Mouse (Mus musculus): ENCODE measurements around the gene Ppfia4. TPM values are rescaled to one million over a fixed set of nuclear protein-coding genes. Genes with fewer than 3 reads are reported as not detected.

Ppfia4 gene
- total and polyA plus RNA-seq, 2 experiments = 0.46 to 1.4 TPM

- no peaks in the 10 kb centered on the region for H3K79me2 ChIP-seq (ENCODE audit: control insufficient read depth, insufficient read depth, low read length)
- TF ChIP-seq CTCF (IDR thresholded peaks at IDR 0.05; ENCODE audit: low read depth, low read length) (no peak), POLR2A (IDR thresholded peaks at IDR 0.05; ENCODE audit: extremely low read depth, insufficient read depth, low read length) (no peak)
- no peaks in the 10 kb centered on the region for H3K36me3 ChIP-seq (ENCODE audit: control insufficient read depth, insufficient read depth, low read length)
- peak; percentile 44 for DNase-seq (ENCODE audit: extremely low read depth, low read depth, low spot score)
- no peak overlapping the region for H3K9ac ChIP-seq (ENCODE audit: low read depth, low read length)
- no peak overlapping the region for H3K4me3 ChIP-seq (ENCODE audit: insufficient read depth, low read depth, low read length)
- H3K27me3 ChIP-seq (ENCODE audit: control insufficient read depth, insufficient read depth, low read length) = peaks cover 13% of the 10 kb centered on the region
- 50% methylated on average over 8 of the region's 8 CpGs for WGBS
- H3K27ac ChIP-seq (replicated peaks; ENCODE audit: insufficient read depth, low read depth, low read length) = peak overlapping the region; percentile 38; the same call in 1 of the 2 replicates
- H3K4me1 ChIP-seq (ENCODE audit: control insufficient read depth, insufficient read depth, low read length) = 0 out of 2 replicates have a peak, but pooled peaks cover 1% of the 10 kb centered on the region
Measured at GRCm38 (mm10) chr1:134302568-134303238, 30.0 kb downstream of the Ppfia4 start.

- no peak overlapping the region for H3K27ac ChIP-seq (replicated peaks; ENCODE audit: insufficient read depth, low read depth, low read length)
- DNase-seq (ENCODE audit: extremely low read depth, low read depth, low spot score) = no peak
- peaks cover 13% of the 10 kb centered on the region for H3K27me3 ChIP-seq (ENCODE audit: control insufficient read depth, insufficient read depth, low read length)
- H3K9ac ChIP-seq (ENCODE audit: low read depth, low read length) = no peak overlapping the region
- peaks cover 7% of the 10 kb centered on the region for H3K4me1 ChIP-seq (ENCODE audit: control insufficient read depth, insufficient read depth, low read length)
- no peaks in the 10 kb centered on the region for H3K36me3 ChIP-seq (ENCODE audit: control insufficient read depth, insufficient read depth, low read length)
- no peaks in the 10 kb centered on the region for H3K79me2 ChIP-seq (ENCODE audit: control insufficient read depth, insufficient read depth, low read length)
- peak overlapping the region; percentile 42; the same call in 1 of the 2 replicates for H3K4me3 ChIP-seq (ENCODE audit: insufficient read depth, low read depth, low read length)
- WGBS = 8% methylated on average over 55 of the region's 59 CpGs
- TF ChIP-seq CTCF (IDR thresholded peaks at IDR 0.05; ENCODE audit: low read depth, low read length) (no peak), POLR2A (IDR thresholded peaks at IDR 0.05; ENCODE audit: extremely low read depth, insufficient read depth, low read length) (no peak)
Measured at GRCm38 (mm10) chr1:134298636-134299411, 33.9 kb downstream of the Ppfia4 start.

DNA sequence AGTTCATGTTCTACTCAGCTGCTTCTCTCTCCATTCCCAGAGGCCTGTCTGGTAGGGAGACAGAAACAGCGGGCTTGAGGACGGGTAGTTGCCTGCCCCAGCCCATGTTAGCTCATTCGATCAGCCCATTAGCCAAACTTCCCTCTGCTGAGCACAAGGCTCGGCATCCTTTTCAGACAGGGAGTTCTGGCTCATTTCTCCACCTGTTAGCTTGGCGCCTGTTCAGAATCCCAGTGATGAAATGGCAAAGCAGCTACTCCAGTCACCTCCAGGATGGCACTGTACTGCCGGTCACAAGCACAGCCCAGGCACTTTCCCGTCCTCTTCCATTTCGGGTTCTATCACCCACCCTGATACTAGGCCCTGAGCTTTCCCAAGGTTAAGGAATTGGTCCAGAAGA, 35.5 kb downstream of the Ppfia4 start:
- Histone ChIP-seq H3K9ac (ENCODE audit: low read depth, low read length) (no peak overlapping the region), H3K4me1 (ENCODE audit: control insufficient read depth, insufficient read depth, low read length) (peaks cover 10% of the 10 kb centered on the region), H3K27me3 (ENCODE audit: control insufficient read depth, insufficient read depth, low read length) (peaks cover 13% of the 10 kb centered on the region), H3K79me2 (ENCODE audit: control insufficient read depth, insufficient read depth, low read length) (no peaks in the 10 kb centered on the region), H3K4me3 (ENCODE audit: insufficient read depth, low read depth, low read length) (no peak overlapping the region), H3K36me3 (ENCODE audit: control insufficient read depth, insufficient read depth, low read length) (no peaks in the 10 kb centered on the region), H3K27ac (replicated peaks; ENCODE audit: insufficient read depth, low read depth, low read length) (no peak overlapping the region)
- no peak for DNase-seq (ENCODE audit: extremely low read depth, low read depth, low spot score)
- 97% methylated on average over 8 of the region's 8 CpGs for WGBS
- TF ChIP-seq POLR2A (IDR thresholded peaks at IDR 0.05; ENCODE audit: extremely low read depth, insufficient read depth, low read length) (no peak), CTCF (IDR thresholded peaks at IDR 0.05; ENCODE audit: low read depth, low read length) (no peak)

- DNase-seq (ENCODE audit: extremely low read depth, low read depth, low spot score) = peak; percentile 72
- peaks cover 9% of the 10 kb centered on the region for H3K4me1 ChIP-seq (ENCODE audit: control insufficient read depth, insufficient read depth, low read length)
- no peak overlapping the region for H3K9ac ChIP-seq (ENCODE audit: low read depth, low read length)
- no peak overlapping the region for H3K4me3 ChIP-seq (ENCODE audit: insufficient read depth, low read depth, low read length)
- H3K36me3 ChIP-seq (ENCODE audit: control insufficient read depth, insufficient read depth, low read length) = no peaks in the 10 kb centered on the region
- no peak for TF ChIP-seq POLR2A (IDR thresholded peaks at IDR 0.05; ENCODE audit: extremely low read depth, insufficient read depth, low read length)
- TF ChIP-seq CTCF (IDR thresholded peaks at IDR 0.05; ENCODE audit: low read depth, low read length) = no peak
- H3K27me3 ChIP-seq (ENCODE audit: control insufficient read depth, insufficient read depth, low read length) = peaks cover 8% of the 10 kb centered on the region
- no peaks in the 10 kb centered on the region for H3K79me2 ChIP-seq (ENCODE audit: control insufficient read depth, insufficient read depth, low read length)
- 55% methylated on average over 3 of the region's 3 CpGs for WGBS
- H3K27ac ChIP-seq (replicated peaks; ENCODE audit: insufficient read depth, low read depth, low read length) = peak overlapping the region; percentile 25; the same call in 1 of the 2 replicates
Measured at GRCm38 (mm10) chr1:134293738-134294604, 38.8 kb downstream of the Ppfia4 start.

- Histone ChIP-seq H3K4me3 (ENCODE audit: insufficient read depth, low read depth, low read length) (no peak overlapping the region), H3K9ac (ENCODE audit: low read depth, low read length) (no peak overlapping the region), H3K79me2 (ENCODE audit: control insufficient read depth, insufficient read depth, low read length) (no peaks in the 10 kb centered on the region), H3K27ac (replicated peaks; ENCODE audit: insufficient read depth, low read depth, low read length) (no peak overlapping the region), H3K36me3 (ENCODE audit: control insufficient read depth, insufficient read depth, low read length) (no peaks in the 10 kb centered on the region), H3K27me3 (ENCODE audit: control insufficient read depth, insufficient read depth, low read length) (peaks cover 6% of the 10 kb centered on the region), H3K4me1 (ENCODE audit: control insufficient read depth, insufficient read depth, low read length) (peaks cover 9% of the 10 kb centered on the region)
- 86% methylated on average over 7 of the region's 7 CpGs for WGBS
- TF ChIP-seq CTCF (IDR thresholded peaks at IDR 0.05; ENCODE audit: low read depth, low read length) (no peak), POLR2A (IDR thresholded peaks at IDR 0.05; ENCODE audit: extremely low read depth, insufficient read depth, low read length) (no peak)
- DNase-seq (ENCODE audit: extremely low read depth, low read depth, low spot score) = no peak
Measured at GRCm38 (mm10) chr1:134293276-134293675, 39.5 kb downstream of the Ppfia4 start.

Data from liver, adult 2 months (tissue).